Mouse (Mus musculus): Measurements from ENCODE around the gene Olfr619. TPM values are rescaled to one million over a fixed set of nuclear protein-coding genes. Genes with fewer than 3 reads are reported as not detected.

Olfr619 gene
- polyA plus RNA-seq (2012): not detected in 2 replicates

- no peak for TF ChIP-seq GATA1 (IDR thresholded peaks at IDR 0.05; ENCODE audit: low read length)
These were observed at the start of gene Olfr619 for GRCm38 (mm10) chr7:103600275-103600674. Olfr619 (plus strand) TSS chr7:103600575.

GRCm38 (mm10) chr7:103555779-103556178, 44.6 kb upstream of the Olfr619 start, which contains the start of gene Olfr615:
Olfr615 (plus strand) TSS chr7:103556079.
- TF ChIP-seq GATA1 (IDR thresholded peaks at IDR 0.05; ENCODE audit: low read length): no peak

- TF ChIP-seq GATA1 (IDR thresholded peaks at IDR 0.05; ENCODE audit: low read length): no peak
These were observed 31.3 kb upstream of the Olfr619 start, which contains the start of gene Olfr616 for GRCm38 (mm10) chr7:103569043-103569442. Olfr616 (minus strand) TSS chr7:103569143.

GRCm38 (mm10) chr7:103572761-103573160, 27.6 kb upstream of the Olfr619 start, which contains the start of gene Olfr617:
Olfr617 (plus strand) TSS chr7:103573061.
- no peak for TF ChIP-seq GATA1 (IDR thresholded peaks at IDR 0.05; ENCODE audit: low read length)

- TF ChIP-seq GATA1 (IDR thresholded peaks at IDR 0.05; ENCODE audit: low read length): no peak
These were observed 10.6 kb upstream of the Olfr619 start, which contains the start of gene Olfr618 for GRCm38 (mm10) chr7:103589803-103590202. Olfr618 (plus strand) TSS chr7:103590103.

- no peak for TF ChIP-seq GATA1 (IDR thresholded peaks at IDR 0.05; ENCODE audit: low read length)
These were observed 7.0 kb downstream of the Olfr619 start for GRCm38 (mm10) chr7:103607425-103607824.

- no peak for TF ChIP-seq GATA1 (IDR thresholded peaks at IDR 0.05; ENCODE audit: low read length)
These were observed 12.1 kb downstream of the Olfr619 start, which contains the start of gene Olfr620 for GRCm38 (mm10) chr7:103612434-103612833. Olfr620 (minus strand) TSS chr7:103612534.

GRCm38 (mm10) chr7:103636795-103637194, 36.4 kb downstream of the Olfr619 start:
- no peak for TF ChIP-seq GATA1 (IDR thresholded peaks at IDR 0.05; ENCODE audit: low read length)

- no peak for TF ChIP-seq GATA1 (IDR thresholded peaks at IDR 0.05; ENCODE audit: low read length)
These were observed 42.2 kb downstream of the Olfr619 start, which contains the start of gene Olfr622 for GRCm38 (mm10) chr7:103642602-103643001. Olfr622 (minus strand) TSS chr7:103642702.

GRCm38 (mm10) chr7:103644070-103644469, 43.7 kb downstream of the Olfr619 start:
- no peak for TF ChIP-seq GATA1 (IDR thresholded peaks at IDR 0.05; ENCODE audit: low read length)

Other genes starting within 250 kb of the Olfr619 start
- gene Olfr601, start 237.9 kb upstream of the Olfr619 start, polyA plus RNA-seq (2012): not detected in 2 replicates
- gene Olfr603, start 214.4 kb upstream of the Olfr619 start, polyA plus RNA-seq (2012): not detected in 2 replicates
- gene Usp17lc, start 185.5 kb upstream of the Olfr619 start, polyA plus RNA-seq (2012): not detected in 2 replicates
- gene Olfr605, start 155.1 kb upstream of the Olfr619 start, polyA plus RNA-seq (2012): not detected in 2 replicates
- gene Olfr606, start 151.5 kb upstream of the Olfr619 start, polyA plus RNA-seq (2012): not detected in 2 replicates
- not detected in 2 replicates for gene Olfr607, start 136.4 kb upstream of the Olfr619 start, polyA plus RNA-seq (2012)
- not detected in 2 replicates for gene Olfr608, start 130.7 kb upstream of the Olfr619 start, polyA plus RNA-seq (2012)
- gene Olfr609, start 102.5 kb upstream of the Olfr619 start, polyA plus RNA-seq (2012): not detected in 2 replicates
- not detected in 2 replicates for gene Olfr610, start 88.5 kb upstream of the Olfr619 start, polyA plus RNA-seq (2012)
- gene Olfr611, start 79.7 kb upstream of the Olfr619 start, polyA plus RNA-seq (2012): not detected in 2 replicates
- gene Olfr612, start 57.9 kb upstream of the Olfr619 start, polyA plus RNA-seq (2012): not detected in 2 replicates
- gene Olfr613, start 52.5 kb upstream of the Olfr619 start, polyA plus RNA-seq (2012): not detected in 2 replicates
- gene Olfr615, start 44.5 kb upstream of the Olfr619 start, polyA plus RNA-seq (2012): not detected in 2 replicates
- not detected in 2 replicates for gene Olfr616, start 31.4 kb upstream of the Olfr619 start, polyA plus RNA-seq (2012)
- not detected in 2 replicates for gene Olfr617, start 27.5 kb upstream of the Olfr619 start, polyA plus RNA-seq (2012)
- gene Olfr618, start 10.5 kb upstream of the Olfr619 start, polyA plus RNA-seq (2012): not detected in 2 replicates
- not detected in 2 replicates for gene Olfr620, start 12.0 kb downstream of the Olfr619 start, polyA plus RNA-seq (2012)
- not detected in 2 replicates for gene Olfr622, start 42.1 kb downstream of the Olfr619 start, polyA plus RNA-seq (2012)
- not detected in 2 replicates for gene Olfr623, start 63.1 kb downstream of the Olfr619 start, polyA plus RNA-seq (2012)
- not detected in 2 replicates for gene Olfr624, start 70.6 kb downstream of the Olfr619 start, polyA plus RNA-seq (2012)
- gene Olfr625-ps1, start 82.1 kb downstream of the Olfr619 start, polyA plus RNA-seq (2012): not detected in 2 replicates
- not detected in 2 replicates for gene Olfr243, start 114.1 kb downstream of the Olfr619 start, polyA plus RNA-seq (2012)
- not detected in 2 replicates for gene Olfr628, start 129.8 kb downstream of the Olfr619 start, polyA plus RNA-seq (2012)
- not detected in 2 replicates for gene Olfr629, start 144.4 kb downstream of the Olfr619 start, polyA plus RNA-seq (2012)
- gene Olfr630, start 156.8 kb downstream of the Olfr619 start, polyA plus RNA-seq (2012): not detected in 2 replicates
- not detected in 2 replicates for gene Olfr69, start 171.0 kb downstream of the Olfr619 start, polyA plus RNA-seq (2012)
- gene Olfr68, start 179.1 kb downstream of the Olfr619 start, polyA plus RNA-seq (2012): not detected in 2 replicates
- not detected in 2 replicates for gene Olfr67, start 191.2 kb downstream of the Olfr619 start, polyA plus RNA-seq (2012)
- 31.6 and 77.2 TPM in 2 replicates for gene Hbb-bt, start 213.4 kb downstream of the Olfr619 start, polyA plus RNA-seq (2012)
- 5,963 and 6,563 TPM in 2 replicates for gene Hbb-bs, start 227.5 kb downstream of the Olfr619 start, polyA plus RNA-seq (2012)
- gene Hbb-bh2, start 239.9 kb downstream of the Olfr619 start, polyA plus RNA-seq (2012): not detected in 2 replicates
- not detected in 2 replicates for gene Hbb-bh1, start 242.6 kb downstream of the Olfr619 start, polyA plus RNA-seq (2012)